Mouse (Mus musculus) lung, embryonic 16.5 days (tissue): ENCODE results near the gene Cercam. TPM values are rescaled to one million over a fixed set of nuclear protein-coding genes. Genes with fewer than 3 reads are reported as not detected.
A peak's percentile ranks its signal among the peaks of the same experiment; 100 is the strongest.
"Not testable (repeated sequence)": the region's sequence is repeated elsewhere in the genome, so short reads cannot be mapped to it uniquely, and the experiment has no call there.

Experiments
- ATAC-seq: fragments of 200-750 bp; cut with Nextera tagmentation; 2 replicates; pipeline ENCODE4 v1.8.0; 2017; ENCODE audit warnings: low read depth, mild to moderate bottlenecking, moderate library complexity
- H3K27ac ChIP-seq: fragments of 300-500 bp; sonication (generic); 2 replicates; pipeline ENCODE4 v1.5.1; 2014; ENCODE audit warnings: mild to moderate bottlenecking, control low read depth, low read length
- H3K27me3 ChIP-seq: fragments of 300-500 bp; sonication (generic); 2 replicates; pipeline ENCODE4 v1.6.1; 2014; ENCODE audit warnings: low read depth, low read length, mixed read lengths; ENCODE audit not compliant: control insufficient read depth, insufficient read depth
- H3K36me3 ChIP-seq: fragments of 300-500 bp; sonication (generic); 2 replicates; pipeline ENCODE4 v1.6.1; 2014; ENCODE audit warnings: low read length; ENCODE audit not compliant: control insufficient read depth, insufficient read depth
- H3K4me1 ChIP-seq: fragments of 300-500 bp; sonication (generic); replicated peaks from 2 replicates; pipeline ENCODE4 v1.6.1; 2014; ENCODE audit warnings: low read length, mixed read lengths; ENCODE audit not compliant: control insufficient read depth, insufficient read depth
- H3K4me2 ChIP-seq: fragments of 300-500 bp; sonication (generic); 2 replicates; pipeline ENCODE4 v1.6.1; 2014; ENCODE audit warnings: low read depth, low read length, control low read depth
- H3K4me3 ChIP-seq: fragments of 300-500 bp; sonication (generic); 2 replicates; pipeline ENCODE4 v1.5.1; 2014; ENCODE audit warnings: mild to moderate bottlenecking, low read length, control low read depth
- H3K9ac ChIP-seq: fragments of 300-500 bp; sonication (generic); 2 replicates; pipeline ENCODE4 v1.6.1; 2014; ENCODE audit warnings: low read length, control low read depth
- H3K9me3 ChIP-seq: fragments of 300-500 bp; sonication (generic); 2 replicates; pipeline ENCODE4 v1.6.1; 2016; ENCODE audit warnings: low read length; ENCODE audit not compliant: control insufficient read depth
- WGBS: fragments of 180-500 bp; shearing (Covaris S2); extraction: QIAGEN DNeasy Blood & Tissue Kit; methylation state at CpG from one replicate; pipeline ENCODE4 v1.1.7; 2014; 5-methylcytosine and 5-hydroxymethylcytosine counted together
- polyA plus RNA-seq: library from polyadenylated mRNA; unstranded; fragments of >200 nt; fragmentation: Nextera tagmentation; extraction: Ambion mirVana; gene quantifications from 2 replicates; pipeline ENCODE4 v1.2.1, GENCODE M21; 2015

The Cercam gene
- polyA plus RNA-seq, 1 experiment from 2014 or later = 17.6 TPM

- Histone ChIP-seq H3K36me3 (peaks cover 22% of the 10 kb centered on the region), H3K9me3 (no peaks in the 10 kb centered on the region), H3K4me1 (peaks cover 11% of the 10 kb centered on the region), H3K4me2 (peak within 1 kb of the TSS; percentile 95), H3K27ac (peak within 1 kb of the TSS; percentile 85), H3K9ac (peak within 1 kb of the TSS; percentile 69), H3K4me3 (peak within 1 kb of the TSS; percentile 60), H3K27me3 (peaks cover 2% of the 10 kb centered on the region; the same call in 1 of the 2 replicates)
- peak; percentile 93 for ATAC-seq
- under 1% methylated on average over 69 of the region's 70 CpGs for WGBS
These were observed 20.3 kb downstream of the Cercam start, which contains the start of gene Odf2 for GRCm38 (mm10) chr2:29889066-29889944. Odf2 (plus strand) TSS chr2:29889221.

GRCm38 (mm10) chr2:29889991-29890833 lies 21.2 kb downstream of the Cercam start:
- Histone ChIP-seq H3K27ac (peak overlapping the region; percentile 85), H3K27me3 (peaks cover 2% of the 10 kb centered on the region; the same call in 1 of the 2 replicates), H3K36me3 (peaks cover 30% of the 10 kb centered on the region), H3K4me3 (peak overlapping the region; percentile 60), H3K9ac (peak overlapping the region; percentile 69), H3K4me1 (peaks cover 11% of the 10 kb centered on the region), H3K9me3 (no peaks in the 10 kb centered on the region), H3K4me2 (peak overlapping the region; percentile 95)
- ATAC-seq = peak; percentile 91
- under 1% methylated on average over 60 of the region's 61 CpGs for WGBS

DNA sequence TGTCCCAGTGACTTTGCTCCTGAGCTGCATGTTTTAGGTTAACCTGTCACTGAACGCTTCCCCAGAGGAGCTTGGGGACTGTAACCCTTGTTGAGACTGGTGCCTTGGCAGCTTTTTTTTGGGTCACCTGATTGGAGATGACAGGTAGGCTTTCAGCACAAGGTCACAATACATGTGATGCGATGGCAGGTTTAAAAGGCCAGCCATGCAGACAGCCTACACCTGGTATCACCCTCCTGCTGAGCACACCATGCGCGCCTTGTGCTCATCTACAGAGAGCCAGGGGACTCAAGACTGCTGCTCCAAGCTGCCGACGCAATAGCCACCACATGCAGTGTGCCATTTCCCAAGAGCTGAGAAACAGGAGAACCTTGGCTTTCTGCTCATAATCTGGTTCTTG lies 22.8 kb downstream of the Cercam start:
- H3K9me3 ChIP-seq = no peaks in the 10 kb centered on the region
- no peak overlapping the region for H3K9ac ChIP-seq
- 92% methylated on average over 6 of the region's 6 CpGs for WGBS
- peaks cover 11% of the 10 kb centered on the region for H3K4me1 ChIP-seq
- H3K4me3 ChIP-seq = no peak overlapping the region
- H3K4me2 ChIP-seq = no peak overlapping the region
- H3K27ac ChIP-seq = no peak overlapping the region
- H3K27me3 ChIP-seq = peaks cover 2% of the 10 kb centered on the region; the same call in 1 of the 2 replicates
- H3K36me3 ChIP-seq = peaks cover 37% of the 10 kb centered on the region
- ATAC-seq = no peak

GRCm38 (mm10) chr2:29896071-29896470 lies 27.1 kb downstream of the Cercam start:
- WGBS = 96% methylated on average over 1 of the region's 1 CpGs
- Histone ChIP-seq H3K27ac (no peak overlapping the region), H3K9ac (no peak overlapping the region), H3K4me3 (no peak overlapping the region), H3K4me1 (peaks cover 4% of the 10 kb centered on the region), H3K4me2 (no peak overlapping the region), H3K9me3 (no peaks in the 10 kb centered on the region), H3K36me3 (peaks cover 64% of the 10 kb centered on the region), H3K27me3 (no peaks in the 10 kb centered on the region)
- no peak for ATAC-seq

- H3K4me1 ChIP-seq = no peaks in the 10 kb centered on the region
- H3K9me3 ChIP-seq = no peaks in the 10 kb centered on the region
- no peak overlapping the region for H3K4me3 ChIP-seq
- WGBS = 76% methylated on average over 2 of the region's 2 CpGs
- H3K36me3 ChIP-seq = peaks cover 64% of the 10 kb centered on the region
- H3K27me3 ChIP-seq = no peaks in the 10 kb centered on the region
- no peak overlapping the region for H3K27ac ChIP-seq
- ATAC-seq = no peak
- H3K4me2 ChIP-seq = no peak overlapping the region
- H3K9ac ChIP-seq = no peak overlapping the region
These were observed 28.4 kb downstream of the Cercam start for GRCm38 (mm10) chr2:29897366-29897765.

DNA sequence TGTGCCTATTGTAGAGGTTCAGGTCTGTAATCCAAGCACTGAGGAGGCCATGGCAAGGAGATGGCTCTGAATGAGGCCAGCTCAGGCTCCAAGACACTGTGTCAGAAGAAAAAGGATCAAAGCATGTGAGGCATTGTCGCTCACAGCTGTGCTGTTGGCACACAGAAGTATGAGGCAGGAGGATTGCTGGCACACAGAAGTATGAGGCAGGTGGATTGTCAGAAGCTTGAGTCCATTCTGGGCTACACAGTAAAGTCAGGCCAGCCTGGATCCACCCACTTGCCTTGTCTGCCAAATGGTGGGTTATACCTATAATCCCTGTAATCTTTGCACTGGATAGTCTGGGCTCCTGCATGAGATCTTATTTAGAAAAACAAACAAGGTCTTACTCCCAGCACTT lies 29.1 kb downstream of the Cercam start:
- Histone ChIP-seq H3K4me2 (no peak overlapping the region), H3K36me3 (peaks cover 64% of the 10 kb centered on the region), H3K4me1 (no peaks in the 10 kb centered on the region), H3K27ac (no peak overlapping the region), H3K9ac (no peak overlapping the region), H3K4me3 (no peak overlapping the region), H3K27me3 (no peaks in the 10 kb centered on the region), H3K9me3 (no peaks in the 10 kb centered on the region)
- no peak for ATAC-seq
- 96% methylated on average over 1 of the region's 1 CpGs for WGBS

GRCm38 (mm10) chr2:29902194-29902593 lies 33.2 kb downstream of the Cercam start:
- Histone ChIP-seq H3K4me2 (no peak overlapping the region), H3K9me3 (no peaks in the 10 kb centered on the region), H3K4me3 (no peak overlapping the region), H3K27ac (no peak overlapping the region), H3K9ac (no peak overlapping the region), H3K27me3 (no peaks in the 10 kb centered on the region), H3K4me1 (no peaks in the 10 kb centered on the region), H3K36me3 (peaks cover 63% of the 10 kb centered on the region)
- 89% methylated on average over 10 of the region's 10 CpGs for WGBS
- ATAC-seq = no peak

DNA sequence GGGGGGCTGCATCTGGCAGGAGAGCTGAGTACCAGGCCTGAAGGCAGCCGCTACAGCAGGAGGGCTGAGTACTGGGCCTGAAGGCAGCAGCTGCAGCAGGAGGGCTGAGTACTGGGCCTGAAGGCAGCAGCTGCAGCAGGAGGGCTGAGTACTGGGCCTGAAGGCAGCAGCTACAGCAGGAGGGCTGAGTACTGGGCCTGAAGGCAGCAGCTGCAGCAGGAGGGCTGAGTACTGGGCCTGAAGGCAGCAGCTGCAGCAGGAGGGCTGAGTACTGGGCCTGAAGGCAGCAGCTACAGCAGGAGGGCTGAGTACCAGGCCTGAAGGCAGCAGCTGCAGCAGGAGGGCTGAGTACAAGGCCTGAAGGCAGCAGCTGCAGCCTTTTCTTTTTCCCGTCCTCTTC lies 39.2 kb downstream of the Cercam start:
- not testable (repeated sequence) for ATAC-seq, H3K9me3 ChIP-seq, H3K4me2 ChIP-seq, H3K9ac ChIP-seq, H3K4me3 ChIP-seq, H3K4me1 ChIP-seq, H3K27me3 ChIP-seq, H3K27ac ChIP-seq
- 91% methylated on average over 2 of the region's 2 CpGs for WGBS
- H3K36me3 ChIP-seq = peaks cover 37% of the 10 kb centered on the region

GRCm38 (mm10) chr2:29910042-29910441 lies 41.1 kb downstream of the Cercam start:
- Histone ChIP-seq H3K4me1 (no peaks in the 10 kb centered on the region), H3K4me2 (no peak overlapping the region), H3K9ac (no peak overlapping the region), H3K4me3 (no peak overlapping the region), H3K27ac (no peak overlapping the region), H3K9me3 (no peaks in the 10 kb centered on the region), H3K36me3 (peaks cover 40% of the 10 kb centered on the region), H3K27me3 (no peaks in the 10 kb centered on the region)
- ATAC-seq = no peak
- 76% methylated on average over 2 of the region's 2 CpGs for WGBS
